Mouse (Mus musculus) liver, adult 2 months (tissue): ENCODE measurements around the gene Traf5. TPM values are rescaled to one million over a fixed set of nuclear protein-coding genes. Genes with fewer than 3 reads are reported as not detected.

Experiments used
- DNase-seq: peaks from one replicate; pipeline ENCODE4 v3.0.0-alpha.2; 2011; ENCODE audit warnings: low read depth, low spot score; ENCODE audit errors: extremely low read depth
- H3K27ac ChIP-seq: fragments of 200-500 bp; replicated peaks from 2 replicates; pipeline ENCODE4 v1.5.1; 2012; ENCODE audit warnings: low read depth, mild to moderate bottlenecking, control low read depth, inconsistent platforms, low read length; ENCODE audit not compliant: insufficient read depth
- H3K27me3 ChIP-seq: fragments of 200-500 bp; 2 replicates; pipeline ENCODE4 v1.6.1; 2012; ENCODE audit warnings: mild to moderate bottlenecking, moderate library complexity, low read length, inconsistent platforms; ENCODE audit not compliant: control insufficient read depth, insufficient read depth
- H3K36me3 ChIP-seq: fragments of 200-500 bp; 2 replicates; pipeline ENCODE4 v1.6.1; 2012; ENCODE audit warnings: low read length, inconsistent platforms; ENCODE audit not compliant: control insufficient read depth, insufficient read depth
- H3K4me1 ChIP-seq: fragments of 200-500 bp; 2 replicates; pipeline ENCODE4 v1.6.1; 2011; ENCODE audit warnings: low read length; ENCODE audit not compliant: control insufficient read depth, insufficient read depth
- H3K4me3 ChIP-seq: fragments of 200-500 bp; 2 replicates; pipeline ENCODE4 v1.5.1; 2011; ENCODE audit warnings: low read depth, mild to moderate bottlenecking, control low read depth, low read length, moderate library complexity; ENCODE audit not compliant: insufficient read depth
- H3K79me2 ChIP-seq: fragments of 200-500 bp; 2 replicates; pipeline ENCODE4 v1.6.1; 2012; ENCODE audit warnings: inconsistent platforms, mild to moderate bottlenecking, low read length, moderate library complexity; ENCODE audit not compliant: control insufficient read depth, insufficient read depth
- H3K9ac ChIP-seq: fragments of 200-500 bp; 2 replicates; pipeline ENCODE4 v1.6.1; 2012; ENCODE audit warnings: low read depth, mild to moderate bottlenecking, control low read depth, inconsistent platforms, low read length
- CTCF ChIP-seq: fragments of 200-500 bp; IDR thresholded peaks from 2 replicates; pipeline ENCODE4 v1.5.1; 2011; ENCODE audit warnings: low read depth, low read length, control low read depth
- POLR2A ChIP-seq: fragments of 200-500 bp; IDR thresholded peaks from 2 replicates; pipeline ENCODE4 v1.6.1; 2011; ENCODE audit warnings: low read length, control low read depth; ENCODE audit not compliant: insufficient read depth; ENCODE audit errors: extremely low read depth
- WGBS: fragments of 180-500 bp; shearing (Covaris S2); methylation state at CpG from one replicate; pipeline ENCODE4 v1.1.7; 2018; 5-methylcytosine and 5-hydroxymethylcytosine counted together
- polyA plus RNA-seq: library from polyadenylated mRNA; depleted of rRNA; stranded (reverse); fragments of >200 nt; gene quantifications from 2 replicates; pipeline ENCODE4 v1.2.3, GENCODE M21; 2012; rRNA removed
- total RNA-seq: library from RNA; depleted of rRNA; stranded (reverse); fragments of >200 nt; gene quantifications from 2 replicates; pipeline ENCODE4 v1.2.3, GENCODE M21; 2014; rRNA removed

Gene Traf5
- total and polyA plus RNA-seq, 2 experiments = 3.3 to 7.3 TPM

- Histone ChIP-seq H3K79me2 (no peaks in the 10 kb centered on the region), H3K36me3 (no peaks in the 10 kb centered on the region), H3K4me3 (no peak overlapping the region), H3K4me1 (peaks cover 26% of the 10 kb centered on the region), H3K27me3 (no peaks in the 10 kb centered on the region), H3K9ac (no peak overlapping the region), H3K27ac (no peak overlapping the region)
- WGBS = 94% methylated on average over 8 of the region's 8 CpGs
- TF ChIP-seq CTCF = no peak
- no peak for TF ChIP-seq POLR2A
- no peak for DNase-seq
Measured at GRCm38 (mm10) chr1:191947796-191948195, 144.6 kb downstream of the Traf5 start.

Other genes starting within 250 kb of the Traf5 start
- 22.6 and 24.4 TPM in 2 replicates for gene Slc30a1, start 185.8 kb downstream of the Traf5 start, total RNA-seq
- gene Slc30a1, start 185.8 kb downstream of the Traf5 start, polyA plus RNA-seq = 11.3 and 13.6 TPM in 2 replicates
- gene Rd3, start 115.2 kb downstream of the Traf5 start, total RNA-seq = 0.46 and 0.54 TPM in 2 replicates
- 1.2 and 1.6 TPM in 2 replicates for gene Rd3, start 115.2 kb downstream of the Traf5 start, polyA plus RNA-seq
- 10.9 and 11.5 TPM in 2 replicates for gene Rcor3, start 45.5 kb upstream of the Traf5 start, total RNA-seq
- 10.5 and 13.7 TPM in 2 replicates for gene Rcor3, start 45.5 kb upstream of the Traf5 start, polyA plus RNA-seq
- gene Kcnh1, start 98.2 kb upstream of the Traf5 start, total RNA-seq = not detected in 2 replicates
- not detected in 2 replicates for gene Kcnh1, start 98.2 kb upstream of the Traf5 start, polyA plus RNA-seq